Mouse (Mus musculus) cerebellum, adult 2 months (tissue): ENCODE results near the gene Zfyve28.

Source experiments
- CTCF ChIP-seq: fragments of 200-500 bp; IDR thresholded peaks from 2 replicates; pipeline ENCODE4 v1.5.1; 2011; ENCODE audit warnings: low read depth, mild to moderate bottlenecking, control low read depth, low read length, moderate library complexity, borderline replicate concordance; ENCODE audit not compliant: insufficient read depth
- POLR2A ChIP-seq: fragments of 200-500 bp; IDR thresholded peaks from 2 replicates; pipeline ENCODE4 v1.6.1; 2011; ENCODE audit warnings: low read length, control low read depth, borderline replicate concordance; ENCODE audit not compliant: insufficient read depth

DNA sequence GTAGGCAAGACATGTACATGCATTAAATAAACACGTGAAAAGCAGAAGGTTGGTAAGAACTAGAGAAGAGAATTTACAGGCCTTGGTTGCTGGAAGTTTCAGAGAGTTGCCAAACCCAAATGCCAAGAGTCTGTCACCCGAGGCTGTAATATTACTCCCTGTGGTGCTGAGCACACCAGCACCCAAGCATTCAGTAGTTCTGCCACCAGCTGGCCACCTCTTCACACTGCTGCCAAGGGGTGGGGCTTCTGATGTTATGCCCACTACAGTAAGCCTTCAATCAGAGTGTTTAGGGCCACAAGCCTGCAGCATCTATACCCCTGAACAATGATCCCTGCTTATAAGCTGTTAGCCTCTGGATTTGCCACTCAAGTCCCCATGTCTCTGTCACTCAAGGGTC is 86.9 kb downstream of the Zfyve28 start:
- no peak for TF ChIP-seq CTCF
- no peak for TF ChIP-seq POLR2A
